Mouse (Mus musculus) left cerebral cortex, postnatal 14 days (tissue): ENCODE data around the gene Qpct. TPM values are rescaled to one million over a fixed set of nuclear protein-coding genes. Genes with fewer than 3 reads are reported as not detected.
A peak's percentile ranks its signal among the peaks of the same experiment; 100 is the strongest.
"Not testable (repeated sequence)": the region's sequence is repeated elsewhere in the genome, so short reads cannot be mapped to it uniquely, and the experiment has no call there.

Experiments used
- DNase-seq, 2 experiments: peaks; one replicate each; pipeline ENCODE4 v3.0.0; 2021 to 2022; ENCODE audit warnings: low spot score in 2 of 2, mixed read lengths in 1 of 2
- intact Hi-C: fragments of 180-260 bp; cut with DNase I; formaldehyde crosslinking; loops from one replicate; pipeline ENCODE4 v1.15.1; 2025
- total RNA-seq, 2 experiments: library from RNA; stranded (reverse); gene quantifications; 2 replicates each; pipeline ENCODE4 v1.2.3; 2021

The Qpct gene
- total RNA-seq, 2 experiments from 2014 or later: 7.9 to 12.5 TPM

- intact Hi-C loops: no loop called here
- DNase-seq: no peak
Measured at GRCm38 (mm10) chr17:79068581-79068980, 16.9 kb downstream of the Qpct start.

GRCm38 (mm10) chr17:79069019-79069418, 17.3 kb downstream of the Qpct start:
- DNase-seq: no peak
- intact Hi-C loops: no loop called here

- intact Hi-C loops: no loop called here
- peak; percentile 50 to 66 for DNase-seq
Measured at GRCm38 (mm10) chr17:79069766-79070480, 18.2 kb downstream of the Qpct start.

GRCm38 (mm10) chr17:79071951-79072350, 20.2 kb downstream of the Qpct start:
- no peak for DNase-seq
- intact Hi-C loops: no loop called here

GRCm38 (mm10) chr17:79076974-79077847, 25.5 kb downstream of the Qpct start:
- intact Hi-C loops: no loop called here
- DNase-seq: no peak

GRCm38 (mm10) chr17:79077848-79078146, 26.1 kb downstream of the Qpct start:
- no peak for DNase-seq
- intact Hi-C loops: no loop called here

- intact Hi-C loops: no loop called here
- no peak for DNase-seq
Measured at GRCm38 (mm10) chr17:79078248-79078647, 26.5 kb downstream of the Qpct start.

- no peak for DNase-seq
- intact Hi-C loops: no loop called here
Measured at GRCm38 (mm10) chr17:79091710-79092109, 40.0 kb downstream of the Qpct start.

- no peak for DNase-seq
- intact Hi-C loops: no loop called here
Measured at GRCm38 (mm10) chr17:79093286-79093975, 41.7 kb downstream of the Qpct start.

- no peak for DNase-seq
- intact Hi-C loops: no loop called here
Measured at GRCm38 (mm10) chr17:79095624-79096023, 43.9 kb downstream of the Qpct start.

- intact Hi-C loops: no loop called here
- DNase-seq: no peak
Measured at GRCm38 (mm10) chr17:79099866-79100265, 48.2 kb downstream of the Qpct start.

- intact Hi-C loops: no loop called here
Measured at GRCm38 (mm10) chr17:79108238-79108637, 56.5 kb downstream of the Qpct start.

GRCm38 (mm10) chr17:79109576-79109975, 57.9 kb downstream of the Qpct start:
- intact Hi-C loops: no loop called here
- DNase-seq: no peak

More at GRCm38 (mm10) chr17:79108238-79108637, 56.5 kb downstream of the Qpct start:
- no peak for DNase-seq

- DNase-seq: peak; percentile 49 to 62
- intact Hi-C loops: loop anchor here (1.0 to 10.0 kb wide), 3 partner anchors 244 to 469 kb away; partner anchors contain the start of gene Cdc42ep3
Measured at GRCm38 (mm10) chr17:79110936-79111348, 59.2 kb downstream of the Qpct start.

GRCm38 (mm10) chr17:79115248-79115647, 63.5 kb downstream of the Qpct start:
- not testable (repeated sequence) for DNase-seq
- intact Hi-C loops: loop anchor here (10.0 kb wide), 1 partner anchor 240 kb away; the partner anchor contains the start of gene Cdc42ep3

GRCm38 (mm10) chr17:79119066-79119465, 67.4 kb downstream of the Qpct start:
- intact Hi-C loops: loop anchor here (10.0 kb wide), 1 partner anchor 236 kb away; the partner anchor contains the start of gene Cdc42ep3
- no peak for DNase-seq

- intact Hi-C loops: no loop called here
- no peak for DNase-seq
Measured at GRCm38 (mm10) chr17:79120269-79120668, 68.6 kb downstream of the Qpct start.

GRCm38 (mm10) chr17:79133740-79134139, 82.0 kb downstream of the Qpct start:
- DNase-seq: no peak
- intact Hi-C loops: no loop called here

GRCm38 (mm10) chr17:79135826-79136225, 84.1 kb downstream of the Qpct start:
- intact Hi-C loops: no loop called here
- DNase-seq: no peak

- intact Hi-C loops: no loop called here
- DNase-seq: no peak
Measured at GRCm38 (mm10) chr17:79136401-79136800, 84.7 kb downstream of the Qpct start.
